Mouse (Mus musculus) erythroblast, embryonic 14.5 days (primary cell): ENCODE measurements around the gene Trim25. TPM values are rescaled to one million over a fixed set of nuclear protein-coding genes. Genes with fewer than 3 reads are reported as not detected.
"Not testable (repeated sequence)": the region's sequence is repeated elsewhere in the genome, so short reads cannot be mapped to it uniquely, and the experiment has no call there.

Source experiments
- H3K27me3 ChIP-seq: 2 replicates; pipeline ENCODE4 v1.6.1; 2012; ENCODE audit warnings: inconsistent platforms; ENCODE audit not compliant: control insufficient read depth
- H3K36me3 ChIP-seq: 2 replicates; pipeline ENCODE4 v1.6.1; 2012; ENCODE audit warnings: mild to moderate bottlenecking, inconsistent platforms; ENCODE audit not compliant: control insufficient read depth
- H3K4me1 ChIP-seq: 2 replicates; pipeline ENCODE4 v1.6.1; 2012; ENCODE audit warnings: inconsistent platforms; ENCODE audit not compliant: control insufficient read depth
- H3K4me3 ChIP-seq: replicated peaks from 2 replicates; pipeline ENCODE3; 2012; ENCODE audit warnings: moderate library complexity, mild to moderate bottlenecking, inconsistent platforms
- H3K9me3 ChIP-seq: 2 replicates; pipeline ENCODE4 v1.6.1; 2012; ENCODE audit warnings: low read length, inconsistent platforms, mixed read lengths; ENCODE audit not compliant: control insufficient read depth
- GATA1 ChIP-seq: IDR thresholded peaks from 2 replicates; pipeline ENCODE4 v1.6.1; 2012; ENCODE audit warnings: low read length, inconsistent platforms, mixed read lengths
- TAL1 ChIP-seq: IDR thresholded peaks from 3 replicates; pipeline ENCODE4 v1.6.1; 2012; ENCODE audit warnings: low read length, inconsistent platforms, mixed read lengths
- polyA plus RNA-seq: library from polyadenylated mRNA; stranded (reverse); fragments of >175 nt; gene quantifications from 2 replicates; pipeline ENCODE4 v1.2.3, GENCODE M21; 2012

Gene Trim25
- polyA plus RNA-seq, 1 experiment = 0.87 TPM

DNA sequence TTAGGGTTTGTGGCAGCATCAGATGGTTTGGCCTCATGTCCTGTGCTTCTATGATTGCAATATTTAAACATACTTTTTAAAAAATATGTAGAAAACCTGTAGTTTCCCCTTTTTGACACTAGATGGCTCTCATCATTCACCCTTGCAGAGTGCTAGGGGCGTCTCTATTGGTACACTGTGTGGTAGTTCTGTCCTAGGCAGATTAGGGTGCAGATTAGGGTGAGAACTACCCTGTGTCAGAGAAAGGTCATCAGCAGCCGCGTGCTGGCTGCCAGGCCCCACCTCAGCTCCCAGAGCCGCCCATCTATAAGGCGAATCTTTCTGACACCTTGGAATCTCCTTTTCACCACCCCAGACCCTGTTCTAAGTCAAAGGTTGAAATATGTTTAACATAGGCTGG lies 9.6 kb upstream of the Trim25 start:
- H3K27me3 ChIP-seq = no peaks in the 10 kb centered on the region
- peaks cover 5% of the 10 kb centered on the region for H3K4me1 ChIP-seq
- no peaks in the 10 kb centered on the region for H3K9me3 ChIP-seq
- H3K36me3 ChIP-seq = peaks cover 10% of the 10 kb centered on the region
- TF ChIP-seq TAL1 (no peak), GATA1 (no peak)
- H3K4me3 ChIP-seq = no peak overlapping the region

DNA sequence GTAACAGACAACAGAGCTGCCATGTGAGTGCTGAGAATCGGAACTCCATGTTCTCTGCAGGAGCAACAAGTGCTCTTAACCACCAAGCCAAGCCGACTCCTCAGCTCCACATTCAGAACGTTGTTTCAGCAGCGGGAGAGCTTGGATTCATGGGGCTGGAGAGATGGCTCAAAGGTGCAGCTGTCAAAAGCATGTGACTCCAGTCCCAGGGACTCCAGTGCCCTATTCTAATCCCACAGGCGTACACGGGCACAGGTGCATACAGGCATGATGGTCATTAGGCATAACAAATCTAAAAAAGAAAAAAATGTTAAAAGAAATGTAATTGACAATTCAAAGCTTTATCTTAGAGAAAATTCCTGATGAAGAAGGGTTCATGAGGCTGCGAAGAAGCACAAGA lies 6.0 kb upstream of the Trim25 start:
- no peaks in the 10 kb centered on the region for H3K27me3 ChIP-seq
- H3K9me3 ChIP-seq = no peaks in the 10 kb centered on the region
- H3K4me3 ChIP-seq = no peak overlapping the region
- peaks cover 18% of the 10 kb centered on the region for H3K4me1 ChIP-seq
- TF ChIP-seq TAL1 (no peak), GATA1 (no peak)
- peaks cover 3% of the 10 kb centered on the region; the same call in 1 of the 2 replicates for H3K36me3 ChIP-seq

DNA sequence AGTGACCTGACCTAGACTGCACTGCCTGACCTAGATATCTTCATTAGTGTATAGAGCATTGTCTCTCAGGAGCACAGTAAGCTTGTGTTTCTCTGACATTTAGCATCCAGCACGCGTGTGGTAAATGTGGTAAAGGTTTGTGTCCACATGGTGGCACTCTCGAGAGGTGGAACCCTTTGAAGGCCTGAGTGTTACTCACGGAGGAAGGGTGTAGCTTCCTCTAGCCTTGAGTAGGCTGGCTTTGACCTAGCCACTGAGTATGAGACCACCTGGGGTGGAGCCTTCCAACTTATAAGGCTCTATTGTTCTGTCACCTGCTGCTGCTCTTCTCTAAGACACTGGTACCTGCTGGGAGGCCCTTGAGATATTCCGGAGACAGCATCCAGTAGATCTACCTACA lies 5.6 kb upstream of the Trim25 start:
- TF ChIP-seq GATA1 (no peak), TAL1 (no peak)
- Histone ChIP-seq H3K9me3 (no peaks in the 10 kb centered on the region), H3K4me3 (no peak overlapping the region), H3K27me3 (no peaks in the 10 kb centered on the region), H3K4me1 (peaks cover 22% of the 10 kb centered on the region), H3K36me3 (no peaks in the 10 kb centered on the region)

DNA sequence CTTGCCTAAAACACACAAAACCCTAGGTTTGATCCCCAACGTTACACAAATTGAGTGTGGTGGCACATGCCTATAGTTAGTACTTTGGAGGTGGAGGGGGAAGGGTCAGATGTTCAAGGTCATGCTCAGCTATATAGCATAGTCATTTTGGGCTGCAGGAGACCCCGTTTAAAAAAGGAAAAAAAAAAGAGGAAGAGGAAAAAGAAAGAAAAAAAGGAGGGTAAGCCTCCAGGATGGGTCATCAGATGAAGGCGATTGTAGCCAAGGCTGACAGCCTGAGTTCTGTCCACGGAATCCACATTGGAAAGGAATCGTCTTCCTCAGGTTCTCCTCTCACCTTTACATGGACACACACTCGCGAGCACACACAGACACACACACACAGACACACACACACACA lies 4.7 kb upstream of the Trim25 start:
- H3K9me3 ChIP-seq = no peaks in the 10 kb centered on the region
- H3K4me3 ChIP-seq = no peak overlapping the region
- H3K4me1 ChIP-seq = peaks cover 31% of the 10 kb centered on the region
- TF ChIP-seq TAL1 (no peak), GATA1 (no peak)
- H3K36me3 ChIP-seq = no peaks in the 10 kb centered on the region
- no peaks in the 10 kb centered on the region for H3K27me3 ChIP-seq

DNA sequence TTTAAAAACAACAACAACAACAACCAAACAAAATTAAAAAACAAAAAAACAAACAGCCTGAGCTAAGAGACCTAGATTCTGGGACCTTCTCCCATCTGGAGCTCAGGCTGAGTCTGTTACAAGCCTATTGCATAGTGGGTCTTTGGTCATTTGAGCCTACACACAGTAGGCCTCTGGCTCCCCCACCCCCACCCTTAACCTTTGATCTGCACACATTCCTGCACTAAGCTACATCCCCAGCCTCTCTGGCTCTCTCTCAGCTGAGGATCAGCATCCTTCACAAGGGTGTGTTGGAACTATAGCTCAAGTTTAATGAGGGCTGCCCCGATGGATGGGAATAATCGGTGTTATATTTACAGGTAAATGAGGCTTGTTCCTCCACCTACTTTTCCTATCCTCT lies 3.6 kb upstream of the Trim25 start:
- Histone ChIP-seq H3K4me3 (no peak overlapping the region), H3K4me1 (peaks cover 42% of the 10 kb centered on the region), H3K9me3 (no peaks in the 10 kb centered on the region), H3K27me3 (no peaks in the 10 kb centered on the region), H3K36me3 (peaks cover 3% of the 10 kb centered on the region)
- no peak for TF ChIP-seq TAL1
- TF ChIP-seq GATA1 = no peak

DNA sequence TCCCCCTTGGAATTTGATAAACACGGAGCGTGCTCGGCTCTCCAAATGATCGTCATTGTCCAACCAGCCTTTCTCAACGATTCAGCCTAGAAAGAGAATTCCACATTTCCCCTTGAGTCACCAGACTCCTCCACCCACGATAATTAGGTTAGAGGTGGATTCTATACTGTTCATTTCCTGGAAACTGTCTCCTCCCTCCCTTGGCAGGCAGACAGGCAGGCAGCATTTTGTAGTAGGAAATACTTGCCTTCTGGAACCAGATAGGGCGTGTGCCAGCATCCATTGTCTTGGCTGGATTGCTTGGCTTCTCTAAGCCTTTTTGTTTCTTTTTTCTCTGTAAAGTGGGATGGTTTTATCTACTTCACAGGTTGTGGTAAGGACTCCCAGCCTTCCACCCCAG lies 2.7 kb upstream of the Trim25 start:
- TF ChIP-seq TAL1 (no peak), GATA1 (no peak)
- H3K36me3 ChIP-seq = peaks cover 6% of the 10 kb centered on the region
- H3K4me3 ChIP-seq = no peak overlapping the region
- H3K9me3 ChIP-seq = no peaks in the 10 kb centered on the region
- peaks cover 49% of the 10 kb centered on the region for H3K4me1 ChIP-seq
- H3K27me3 ChIP-seq = no peaks in the 10 kb centered on the region

DNA sequence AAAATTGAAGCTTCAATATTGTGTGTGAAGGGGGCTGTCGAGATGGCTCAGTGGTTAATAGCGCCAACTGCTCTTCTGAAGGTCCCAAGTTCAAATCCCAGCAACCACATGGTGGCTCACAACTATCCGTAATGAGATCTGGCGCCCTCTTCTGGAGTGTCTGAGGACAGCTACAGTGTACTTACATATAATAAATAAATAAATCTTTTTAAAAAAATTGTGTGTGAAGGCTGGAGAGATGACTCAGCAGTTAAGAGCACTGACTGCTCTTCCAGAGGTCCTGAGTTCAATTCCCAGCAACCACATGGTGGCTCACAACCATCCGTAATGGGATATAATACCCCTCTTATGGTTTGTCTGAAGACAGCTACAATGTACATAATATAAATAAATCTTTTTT lies 1.8 kb upstream of the Trim25 start:
- H3K9me3 ChIP-seq = not testable (repeated sequence)
- H3K4me1 ChIP-seq = peaks cover 56% of the 10 kb centered on the region

DNA sequence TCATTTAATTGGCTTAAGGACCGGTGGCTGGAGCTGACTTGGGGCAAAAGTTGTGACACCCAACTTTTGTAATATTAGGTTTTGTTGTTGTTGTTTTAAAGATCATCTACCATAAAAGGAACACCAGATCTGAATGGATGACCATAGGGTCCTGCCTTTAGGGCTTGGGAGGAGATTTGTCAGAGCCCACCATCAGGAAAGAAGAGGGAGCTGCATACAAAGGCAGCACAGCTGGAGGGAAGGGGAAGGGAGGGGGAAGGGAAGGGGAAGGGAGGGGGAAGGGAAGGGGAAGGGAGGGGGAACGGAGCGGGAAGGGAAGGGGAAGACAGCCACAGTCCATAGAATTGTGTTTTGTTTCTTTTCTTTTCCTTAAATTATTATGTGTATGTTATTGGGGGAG lies 770 bp upstream of the Trim25 start:
- Histone ChIP-seq H3K36me3 (peaks cover 22% of the 10 kb centered on the region), H3K4me3 (peak overlapping the region; percentile 70), H3K4me1 (peaks cover 66% of the 10 kb centered on the region), H3K9me3 (no peaks in the 10 kb centered on the region), H3K27me3 (no peaks in the 10 kb centered on the region)
- TF ChIP-seq TAL1 = no peak
- TF ChIP-seq GATA1 = no peak

More for the DNA sequence above, 1.8 kb upstream of the Trim25 start:
- not testable (repeated sequence) for H3K27me3 ChIP-seq, H3K4me3 ChIP-seq
- peaks cover 13% of the 10 kb centered on the region for H3K36me3 ChIP-seq

DNA sequence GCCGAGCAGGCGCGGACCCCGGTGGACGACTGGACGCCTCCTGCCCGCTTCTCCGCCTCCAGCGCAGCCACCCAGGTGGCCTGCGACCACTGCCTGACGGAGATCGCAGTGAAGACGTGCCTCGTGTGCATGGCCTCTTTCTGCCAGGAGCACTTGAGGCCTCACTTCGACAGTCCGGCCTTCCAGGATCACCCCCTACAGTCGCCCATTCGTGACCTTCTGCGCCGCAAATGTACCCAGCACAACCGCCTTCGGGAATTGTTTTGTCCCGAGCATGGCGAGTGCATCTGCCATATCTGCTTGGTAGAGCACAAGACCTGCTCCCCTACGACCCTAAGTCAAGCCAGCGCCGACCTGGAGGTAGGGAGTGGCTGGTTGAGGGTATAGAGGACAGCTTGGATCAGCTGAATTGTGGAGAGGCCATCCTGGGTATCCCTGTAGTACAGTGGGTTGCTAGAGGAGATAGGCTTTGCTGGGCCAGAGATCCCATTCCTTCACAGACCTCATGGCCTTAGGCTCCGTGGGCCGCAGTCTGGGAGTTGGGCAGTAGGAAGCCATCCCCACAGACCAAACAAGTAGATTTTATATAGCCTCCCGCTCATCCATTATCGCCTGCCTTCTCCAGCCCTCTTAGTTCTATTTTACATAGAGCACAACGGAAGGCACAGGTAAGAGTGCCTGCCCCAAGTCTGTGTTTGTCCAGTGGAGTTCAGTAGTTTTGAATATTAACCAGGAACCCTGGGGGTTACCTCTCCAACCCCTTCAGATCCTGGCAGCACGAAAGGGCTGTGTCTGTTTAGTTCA lies 749 bp downstream of the Trim25 start:
- Histone ChIP-seq H3K36me3 (peaks cover 33% of the 10 kb centered on the region), H3K4me1 (peaks cover 70% of the 10 kb centered on the region), H3K4me3 (peak overlapping the region; percentile 70), H3K9me3 (no peaks in the 10 kb centered on the region), H3K27me3 (no peaks in the 10 kb centered on the region)
- TF ChIP-seq TAL1 (no peak), GATA1 (no peak)

DNA sequence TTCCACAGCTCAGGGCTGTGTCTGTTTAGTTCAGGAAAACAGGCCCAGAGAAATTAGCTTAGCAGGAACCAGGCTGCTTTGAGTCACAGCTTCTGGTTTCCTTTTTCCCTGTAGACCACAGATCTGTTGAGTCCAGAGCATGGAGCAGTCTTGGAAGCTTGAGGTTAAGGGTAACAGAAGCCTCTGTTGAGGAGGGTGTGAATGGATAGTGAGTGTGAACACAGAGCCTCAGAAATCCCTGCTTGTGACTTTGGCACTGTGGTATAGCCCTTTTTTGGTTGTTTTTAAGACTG lies 1.3 kb downstream of the Trim25 start:
- TF ChIP-seq GATA1 (no peak), TAL1 (no peak)
- Histone ChIP-seq H3K4me1 (peaks cover 70% of the 10 kb centered on the region), H3K27me3 (no peaks in the 10 kb centered on the region), H3K9me3 (no peaks in the 10 kb centered on the region), H3K4me3 (peak overlapping the region; percentile 70), H3K36me3 (peaks cover 39% of the 10 kb centered on the region)
